Mouse (Mus musculus) MEL (cell line): ENCODE measurements around the gene Klf8. TPM values are rescaled to one million over a fixed set of nuclear protein-coding genes. Genes with fewer than 3 reads are reported as not detected.
"Not testable (repeated sequence)": the region's sequence is repeated elsewhere in the genome, so short reads cannot be mapped to it uniquely, and the experiment has no call there.

ENCODE experiments used
- DNase-seq: peaks from one replicate; pipeline ENCODE4 v3.0.0; 2011; ENCODE audit warnings: low read depth, low spot score
- H3K27ac ChIP-seq: 2 replicates; pipeline ENCODE4 v1.5.1; 2012; ENCODE audit warnings: low read depth, mild to moderate bottlenecking, control low read depth, low read length, moderate library complexity; ENCODE audit not compliant: control insufficient read depth
- H3K27me3 ChIP-seq, 2 experiments: fragments of 150-350 bp in 1 of 2; sonication (generic) in 1 of 2; 2 replicates each; pipeline ENCODE4 v1.6.1; 2012; ENCODE audit warnings: low read length in 2 of 2, mild to moderate bottlenecking in 2 of 2, improper control_type of control experiment in 1 of 2, moderate library complexity in 1 of 2; ENCODE audit not compliant: insufficient read depth in 2 of 2, control insufficient read depth in 1 of 2
- H3K36me3 ChIP-seq, 2 experiments: 2 replicates each; pipeline ENCODE4 v1.6.1; 2012 to 2014; ENCODE audit warnings: low read length in 2 of 2, improper control_type of control experiment in 1 of 2, inconsistent platforms in 1 of 2, mild to moderate bottlenecking in 1 of 2; ENCODE audit not compliant: insufficient read depth in 2 of 2, control insufficient read depth in 1 of 2
- H3K4me1 ChIP-seq, 2 experiments: fragments of 150-350 bp in 1 of 2; sonication (generic) in 1 of 2; 2 replicates each; pipeline ENCODE4 v1.6.1; 2012; ENCODE audit warnings: low read length in 2 of 2, improper control_type of control experiment in 1 of 2, mild to moderate bottlenecking in 1 of 2; ENCODE audit not compliant: insufficient read depth in 2 of 2, control insufficient read depth in 1 of 2
- H3K4me3 ChIP-seq, 2 experiments: fragments of 150-350 bp in 1 of 2; sonication (generic) in 1 of 2; 2 replicates each; pipeline ENCODE4 v1.5.1; 2012; ENCODE audit warnings: low read depth in 2 of 2, low read length in 2 of 2, mild to moderate bottlenecking in 2 of 2, moderate library complexity in 2 of 2, control low read depth in 1 of 2, improper control_type of control experiment in 1 of 2; ENCODE audit not compliant: control insufficient read depth in 1 of 2, insufficient read depth in 1 of 2
- H3K79me2 ChIP-seq: 2 replicates; pipeline ENCODE4 v1.6.1; 2012; ENCODE audit warnings: mild to moderate bottlenecking, low read length, moderate library complexity; ENCODE audit not compliant: control insufficient read depth, poor library complexity, insufficient read depth
- H3K9ac ChIP-seq: 2 replicates; pipeline ENCODE4 v1.6.1; 2012; ENCODE audit warnings: low read depth, mild to moderate bottlenecking, control low read depth, low read length, moderate library complexity; ENCODE audit not compliant: control insufficient read depth, poor library complexity, severe bottlenecking
- H3K9me3 ChIP-seq: fragments of 150-350 bp; sonication (generic); replicated peaks from 2 replicates; pipeline ENCODE4 v1.6.1; 2012; ENCODE audit warnings: mild to moderate bottlenecking, low read length, improper control_type of control experiment, moderate library complexity; ENCODE audit not compliant: insufficient read depth
- CHD1 ChIP-seq: IDR thresholded peaks from 2 replicates; pipeline ENCODE4 v1.6.1; 2012; ENCODE audit warnings: low read depth, mild to moderate bottlenecking, inconsistent platforms, low read length, improper control_type of control experiment
- CHD2 ChIP-seq: IDR thresholded peaks from 2 replicates; pipeline ENCODE4 v1.6.1; 2011; ENCODE audit warnings: low read length, improper control_type of control experiment
- CTCF ChIP-seq, 3 experiments: IDR thresholded peaks in 2 of 3; conservative IDR thresholded peaks in 1 of 3; 2 replicates each; pipeline ENCODE4 v1.5.1; 2011 to 2012; ENCODE audit warnings: low read length in 3 of 3, low read depth in 2 of 3, mild to moderate bottlenecking in 2 of 3, improper control_type of control experiment in 1 of 3, inconsistent platforms in 1 of 3, mixed read lengths in 1 of 3, moderate library complexity in 1 of 3; ENCODE audit not compliant: control insufficient read depth in 1 of 3, insufficient read depth in 1 of 3, poor library complexity in 1 of 3, severe bottlenecking in 1 of 3
- HCFC1 ChIP-seq: IDR thresholded peaks from 2 replicates; pipeline ENCODE4 v1.6.1; 2012; ENCODE audit warnings: low read depth, mild to moderate bottlenecking, inconsistent platforms, low read length, improper control_type of control experiment, moderate library complexity
- KAT2A ChIP-seq: conservative IDR thresholded peaks from 2 replicates; pipeline ENCODE4 v1.6.1; 2012; ENCODE audit warnings: low read depth, low read length, improper control_type of control experiment, inconsistent platforms
- MAFK ChIP-seq: IDR thresholded peaks from 2 replicates; pipeline ENCODE4 v1.6.1; 2011; ENCODE audit warnings: low read depth, mild to moderate bottlenecking, low read length, improper control_type of control experiment, borderline replicate concordance
- MYB ChIP-seq: IDR thresholded peaks from 2 replicates; pipeline ENCODE4 v1.6.1; 2011; ENCODE audit warnings: mild to moderate bottlenecking, low read depth, low read length, improper control_type of control experiment
- NRF1 ChIP-seq: IDR thresholded peaks from 2 replicates; pipeline ENCODE4 v1.6.1; 2014; ENCODE audit warnings: low read depth, mild to moderate bottlenecking, inconsistent platforms, low read length, improper control_type of control experiment, moderate library complexity; ENCODE audit not compliant: poor library complexity, insufficient read depth, severe bottlenecking
- RAD21 ChIP-seq: IDR thresholded peaks from 2 replicates; pipeline ENCODE4 v1.6.1; 2011; ENCODE audit warnings: mild to moderate bottlenecking, low read depth, low read length, improper control_type of control experiment
- TAL1 ChIP-seq: IDR thresholded peaks from 2 replicates; pipeline ENCODE4 v1.6.1; 2012; ENCODE audit warnings: mild to moderate bottlenecking, inconsistent platforms, low read length, moderate library complexity, mixed read lengths
- TCF12 ChIP-seq: IDR thresholded peaks from 2 replicates; pipeline ENCODE4 v1.6.1; 2014; ENCODE audit warnings: low read depth, mild to moderate bottlenecking, inconsistent platforms, low read length, improper control_type of control experiment, moderate library complexity
- UBTF ChIP-seq: IDR thresholded peaks from 2 replicates; pipeline ENCODE4 v1.6.1; 2012; ENCODE audit warnings: low read depth, mild to moderate bottlenecking, inconsistent platforms, low read length, improper control_type of control experiment, moderate library complexity, borderline replicate concordance; ENCODE audit not compliant: insufficient read depth
- USF1 ChIP-seq: IDR thresholded peaks from 2 replicates; pipeline ENCODE4 v1.6.1; 2014; ENCODE audit warnings: low read depth, mild to moderate bottlenecking, inconsistent platforms, low read length, improper control_type of control experiment, moderate library complexity
- ZKSCAN1 ChIP-seq: IDR thresholded peaks from 2 replicates; pipeline ENCODE4 v1.6.1; 2012; ENCODE audit warnings: low read depth, mild to moderate bottlenecking, inconsistent platforms, low read length, improper control_type of control experiment, moderate library complexity
- ZNF384 ChIP-seq: IDR thresholded peaks from 2 replicates; pipeline ENCODE4 v1.6.1; 2012; ENCODE audit warnings: low read depth, mild to moderate bottlenecking, inconsistent platforms, low read length, improper control_type of control experiment
- polyA plus RNA-seq, 2 experiments: library from polyadenylated mRNA; stranded (reverse) in 1 of 2; unstranded in 1 of 2; fragments of >175 nt in 1 of 2; fragments of >200 nt in 1 of 2; gene quantifications; 2 replicates each; pipeline versions ENCODE4 v1.2.1 to v1.2.4; 2012; ENCODE audit warnings: low replicate concordance in 2 of 2, low read depth in 1 of 2; ENCODE audit not compliant: insufficient read length in 2 of 2, insufficient read depth in 1 of 2, missing spikeins in 1 of 2
- total RNA-seq: library from RNA; depleted of rRNA; stranded (reverse); fragments of 300-350 nt; gene quantifications from 2 replicates; pipeline ENCODE4 v1.2.3, GENCODE M21; 2012

Gene Klf8
- total and polyA plus RNA-seq, 3 experiments: not detected

- not testable (repeated sequence) for H3K27me3 ChIP-seq, H3K9me3 ChIP-seq, DNase-seq, H3K36me3 ChIP-seq, H3K9ac ChIP-seq, H3K27ac ChIP-seq, H3K4me3 ChIP-seq, H3K4me1 ChIP-seq, H3K79me2 ChIP-seq
Observed at GRCm38 (mm10) chrX:153334140-153334539, 96.9 kb downstream of the Klf8 start.

GRCm38 (mm10) chrX:153359331-153360215 is 122.3 kb downstream of the Klf8 start:
- H3K79me2 ChIP-seq: no peaks in the 10 kb centered on the region
- H3K4me3 ChIP-seq: no peak overlapping the region
- H3K4me1 ChIP-seq: no peaks in the 10 kb centered on the region
- TF ChIP-seq USF1 (no peak), MYB (no peak), UBTF (no peak), MAFK (no peak), TCF12 (no peak), ZNF384 (no peak), CHD1 (no peak), CTCF (IDR thresholded peaks at IDR 0.05 in 2 of 3, conservative IDR thresholded peaks at IDR 0.05 in 1 of 3; ENCODE audit: control insufficient read depth in 1 of 3, insufficient read depth in 1 of 3, low read depth in 2 of 3, low read length in 3 of 3, poor library complexity in 1 of 3, severe bottlenecking in 1 of 3) (no peak), NRF1 (no peak)
- H3K27ac ChIP-seq: no peak overlapping the region
- H3K27me3 ChIP-seq: no peaks in the 10 kb centered on the region
- no peak overlapping the region for H3K9ac ChIP-seq
- no peak for DNase-seq
- H3K36me3 ChIP-seq: no peaks in the 10 kb centered on the region
- H3K9me3 ChIP-seq: no peaks in the 10 kb centered on the region

GRCm38 (mm10) chrX:153360216-153360590 is 122.9 kb downstream of the Klf8 start:
- DNase-seq: no peak
- no peaks in the 10 kb centered on the region for H3K9me3 ChIP-seq
- no peaks in the 10 kb centered on the region for H3K27me3 ChIP-seq
- no peaks in the 10 kb centered on the region for H3K79me2 ChIP-seq
- H3K36me3 ChIP-seq: no peaks in the 10 kb centered on the region
- H3K4me1 ChIP-seq: no peaks in the 10 kb centered on the region
- TF ChIP-seq CHD2 (no peak), CTCF (IDR thresholded peaks at IDR 0.05 in 2 of 3, conservative IDR thresholded peaks at IDR 0.05 in 1 of 3; ENCODE audit: control insufficient read depth in 1 of 3, insufficient read depth in 1 of 3, low read depth in 2 of 3, low read length in 3 of 3, poor library complexity in 1 of 3, severe bottlenecking in 1 of 3) (no peak), USF1 (no peak), RAD21 (no peak), TAL1 (no peak), ZKSCAN1 (no peak), TCF12 (no peak), KAT2A (no peak), MYB (no peak), HCFC1 (no peak)
- TF ChIP-seq, all 39 proteins: peak for 0
- H3K9ac ChIP-seq: no peak overlapping the region
- no peak overlapping the region for H3K27ac ChIP-seq
- no peak overlapping the region for H3K4me3 ChIP-seq
